Mouse (Mus musculus): ENCODE data around the gene Xpo5. TPM values are rescaled to one million over a fixed set of nuclear protein-coding genes. Genes with fewer than 3 reads are reported as not detected.

The Xpo5 gene
- total and polyA plus RNA-seq, 3 experiments: 47.5 to 93.4 (median 82.7) TPM

- H3K9me3 ChIP-seq (replicated peaks; ENCODE audit: insufficient read depth, low read length): no peaks in the 10 kb centered on the region
- H3K4me1 ChIP-seq (ENCODE audit: control insufficient read depth in 1 of 2, insufficient read depth in 2 of 2, low read length in 2 of 2): peaks cover 16 to 18% of the 10 kb centered on the region in 2 experiments
- H3K27me3 ChIP-seq (ENCODE audit: control insufficient read depth in 1 of 2, insufficient read depth in 2 of 2, low read length in 2 of 2): no peaks in the 10 kb centered on the region
- peak; percentile 57 for DNase-seq (ENCODE audit: low read depth, low spot score)
- H3K9ac ChIP-seq (ENCODE audit: control insufficient read depth, low read depth, low read length, poor library complexity, severe bottlenecking): no peak overlapping the region; the same call in 1 of the 2 replicates
- no peaks in the 10 kb centered on the region for H3K79me2 ChIP-seq (ENCODE audit: control insufficient read depth, insufficient read depth, low read length, poor library complexity)
- H3K27ac ChIP-seq (ENCODE audit: control insufficient read depth, low read depth, low read length): peak overlapping the region; percentile 48
- no peak overlapping the region for H3K4me3 ChIP-seq (ENCODE audit: control insufficient read depth in 1 of 2, insufficient read depth in 1 of 2, low read depth in 2 of 2, low read length in 2 of 2)
- TF ChIP-seq EP300 (IDR thresholded peaks at IDR 0.05; ENCODE audit: low read depth in 1 of 2, low read length in 2 of 2) (peak; percentile 54 to 72; a peak in 2 of 4 replicates), CHD1 (IDR thresholded peaks at IDR 0.05; ENCODE audit: low read depth, low read length) (no peak), ELF1 (IDR thresholded peaks at IDR 0.05; ENCODE audit: low read depth, low read length) (no peak), GATA1 (IDR thresholded peaks at IDR 0.05; ENCODE audit: low read depth, low read length) (peak; percentile 82), ZMIZ1 (IDR thresholded peaks at IDR 0.05; ENCODE audit: low read depth, low read length) (no peak), MYB (IDR thresholded peaks at IDR 0.05; ENCODE audit: low read depth, low read length) (no peak), JUND (IDR thresholded peaks at IDR 0.05; ENCODE audit: low read depth, low read length) (no peak), MAZ (IDR thresholded peaks at IDR 0.05; ENCODE audit: low read depth, low read length) (no peak), SMC3 (IDR thresholded peaks at IDR 0.05; ENCODE audit: low read depth, low read length) (no peak), MAFK (IDR thresholded peaks at IDR 0.05; ENCODE audit: borderline replicate concordance, low read depth, low read length) (no peak), TAL1 (IDR thresholded peaks at IDR 0.05; ENCODE audit: low read length) (no peak), ZC3H11A (IDR thresholded peaks at IDR 0.05; ENCODE audit: low read depth, low read length) (no peak), MYC (IDR thresholded peaks at IDR 0.05; ENCODE audit: low read depth, low read length) (peak; percentile 49; the same call in 1 of the 2 replicates), MAX (IDR thresholded peaks at IDR 0.05; ENCODE audit: low read length) (no peak), SIN3A (IDR thresholded peaks at IDR 0.05; ENCODE audit: low read length) (peak; percentile 59), POLR2AphosphoS2 (IDR thresholded peaks at IDR 0.05; ENCODE audit: low read length) (no peak), TCF12 (IDR thresholded peaks at IDR 0.05; ENCODE audit: low read depth, low read length) (peak; percentile 43), ETS1 (IDR thresholded peaks at IDR 0.05; ENCODE audit: low read depth, low read length) (peak; percentile 60; the same call in 1 of the 2 replicates), RCOR1 (IDR thresholded peaks at IDR 0.05; ENCODE audit: low read depth, low read length) (peak; percentile 81), TBP (IDR thresholded peaks at IDR 0.05; ENCODE audit: low read depth, low read length) (no peak)
- H3K36me3 ChIP-seq (ENCODE audit: control insufficient read depth in 1 of 2, insufficient read depth in 2 of 2, low read length in 2 of 2): peaks cover 19 to 33% of the 10 kb centered on the region in 2 experiments
Observed at GRCm38 (mm10) chr17:46236067-46236466, 33.5 kb downstream of the Xpo5 start.

DNA sequence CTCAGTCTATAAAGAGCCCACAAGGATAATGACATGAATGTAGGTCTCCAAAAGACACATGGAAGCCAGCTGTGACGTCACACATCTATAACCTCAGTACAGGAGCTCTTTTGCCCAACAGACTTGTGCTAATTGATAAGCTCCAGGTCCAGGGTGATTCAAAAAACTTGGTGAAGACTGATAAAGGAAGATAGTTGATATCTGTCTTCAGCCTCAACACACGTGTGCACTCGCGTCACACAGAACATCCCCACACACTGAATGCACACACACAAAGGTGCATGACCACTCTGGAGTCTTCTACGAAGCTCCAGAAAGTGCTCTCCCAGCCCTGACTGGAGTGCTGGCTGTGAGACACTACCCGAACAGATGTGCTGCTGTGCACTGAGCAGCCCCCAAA, 34.5 kb downstream of the Xpo5 start:
- no peak for TF ChIP-seq KAT2A (conservative IDR thresholded peaks at IDR 0.05; ENCODE audit: low read depth, low read length)
- TF ChIP-seq GATA1 (IDR thresholded peaks at IDR 0.05; ENCODE audit: low read depth, low read length): peak; percentile 44
- TF ChIP-seq EP300 (IDR thresholded peaks at IDR 0.05; ENCODE audit: low read depth in 1 of 2, low read length in 2 of 2): peak; percentile 14 to 52; a peak in 1 of 4 replicates
- TF ChIP-seq TBP (IDR thresholded peaks at IDR 0.05; ENCODE audit: low read depth, low read length): no peak
- no peak for TF ChIP-seq MAZ (IDR thresholded peaks at IDR 0.05; ENCODE audit: low read depth, low read length)
- no peak for TF ChIP-seq CHD2 (IDR thresholded peaks at IDR 0.05; ENCODE audit: low read length)
- TF ChIP-seq TCF12 (IDR thresholded peaks at IDR 0.05; ENCODE audit: low read depth, low read length): peak; percentile 70; the same call in 1 of the 2 replicates
- no peak for TF ChIP-seq UBTF (IDR thresholded peaks at IDR 0.05; ENCODE audit: borderline replicate concordance, insufficient read depth, low read depth, low read length)
- TF ChIP-seq CTCF (IDR thresholded peaks at IDR 0.05 in 2 of 3, conservative IDR thresholded peaks at IDR 0.05 in 1 of 3; ENCODE audit: control insufficient read depth in 1 of 3, insufficient read depth in 1 of 3, low read depth in 2 of 3, low read length in 3 of 3, poor library complexity in 1 of 3, severe bottlenecking in 1 of 3): no peak
- no peak overlapping the region for H3K9ac ChIP-seq (ENCODE audit: control insufficient read depth, low read depth, low read length, poor library complexity, severe bottlenecking)
- peaks cover 19 to 30% of the 10 kb centered on the region in 2 experiments for H3K36me3 ChIP-seq (ENCODE audit: control insufficient read depth in 1 of 2, insufficient read depth in 2 of 2, low read length in 2 of 2)
- H3K4me3 ChIP-seq (ENCODE audit: control insufficient read depth in 1 of 2, insufficient read depth in 1 of 2, low read depth in 2 of 2, low read length in 2 of 2): no peak overlapping the region
- peak; percentile 30 for DNase-seq (ENCODE audit: low read depth, low spot score)
- H3K9me3 ChIP-seq (replicated peaks; ENCODE audit: insufficient read depth, low read length): no peaks in the 10 kb centered on the region
- no peaks in the 10 kb centered on the region for H3K27me3 ChIP-seq (ENCODE audit: control insufficient read depth in 1 of 2, insufficient read depth in 2 of 2, low read length in 2 of 2)
- H3K79me2 ChIP-seq (ENCODE audit: control insufficient read depth, insufficient read depth, low read length, poor library complexity): no peaks in the 10 kb centered on the region
- H3K27ac ChIP-seq (ENCODE audit: control insufficient read depth, low read depth, low read length): peak overlapping the region; percentile 48
- H3K4me1 ChIP-seq (ENCODE audit: control insufficient read depth in 1 of 2, insufficient read depth in 2 of 2, low read length in 2 of 2): peaks cover 16 to 18% of the 10 kb centered on the region in 2 experiments

Data from MEL (cell line).